Mouse (Mus musculus) heart, embryonic 16.5 days (tissue): ENCODE results near the gene Cacna1d. TPM values are rescaled to one million over a fixed set of nuclear protein-coding genes. Genes with fewer than 3 reads are reported as not detected.

Experiments
- ATAC-seq: fragments of 200-750 bp; cut with Nextera tagmentation; replicated peaks from 2 replicates; pipeline ENCODE4 v1.8.0; 2017; ENCODE audit warnings: moderate number of reproducible peaks; ENCODE audit not compliant: insufficient read depth, low FRiP score; ENCODE audit errors: extremely low read depth
- H3K27ac ChIP-seq: fragments of 300-500 bp; sonication (generic); 2 replicates; pipeline ENCODE4 v1.5.1; 2014; ENCODE audit warnings: mild to moderate bottlenecking, low read length, control low read depth, moderate library complexity
- H3K27me3 ChIP-seq: fragments of 300-500 bp; sonication (generic); 2 replicates; pipeline ENCODE4 v1.6.1; 2014; ENCODE audit warnings: low read length, mixed read lengths; ENCODE audit not compliant: control insufficient read depth, insufficient read depth
- H3K36me3 ChIP-seq: fragments of 300-500 bp; sonication (generic); 2 replicates; pipeline ENCODE4 v1.6.1; 2014; ENCODE audit not compliant: control insufficient read depth, insufficient read depth
- H3K4me1 ChIP-seq: fragments of 300-500 bp; sonication (generic); 2 replicates; pipeline ENCODE4 v1.6.1; 2014; ENCODE audit warnings: low read length, mixed read lengths; ENCODE audit not compliant: control insufficient read depth, insufficient read depth
- H3K4me2 ChIP-seq: fragments of 300-500 bp; sonication (generic); 2 replicates; pipeline ENCODE4 v1.6.1; 2014; ENCODE audit warnings: low read depth, mild to moderate bottlenecking, control low read depth, low read length
- H3K4me3 ChIP-seq: fragments of 300-500 bp; sonication (generic); 2 replicates; pipeline ENCODE4 v1.5.1; 2014; ENCODE audit warnings: mild to moderate bottlenecking, control low read depth, low read length
- H3K9ac ChIP-seq: fragments of 300-500 bp; sonication (generic); 2 replicates; pipeline ENCODE4 v1.6.1; 2014; ENCODE audit warnings: low read length, control low read depth
- H3K9me3 ChIP-seq: fragments of 300-500 bp; sonication (generic); replicated peaks from 2 replicates; pipeline ENCODE4 v1.6.1; 2016; ENCODE audit warnings: low read length; ENCODE audit not compliant: control insufficient read depth
- WGBS: fragments of 180-500 bp; shearing (Covaris S2); extraction: QIAGEN DNeasy Blood & Tissue Kit; methylation state at CpG from one replicate; pipeline ENCODE4 v1.1.7; 2014; 5-methylcytosine and 5-hydroxymethylcytosine counted together
- polyA plus RNA-seq: library from polyadenylated mRNA; unstranded; fragments of >200 nt; fragmentation: Nextera tagmentation; extraction: Ambion mirVana; gene quantifications from 2 replicates; pipeline ENCODE4 v1.2.1, GENCODE M21; 2015

Gene Cacna1d
- polyA plus RNA-seq, 1 experiment from 2014 or later: 4.9 TPM

- no peak for ATAC-seq
- H3K9me3 ChIP-seq: no peaks in the 10 kb centered on the region
- no peak overlapping the region for H3K9ac ChIP-seq
- H3K27ac ChIP-seq: no peak overlapping the region
- no peaks in the 10 kb centered on the region for H3K36me3 ChIP-seq
- no peaks in the 10 kb centered on the region for H3K4me1 ChIP-seq
- H3K27me3 ChIP-seq: no peaks in the 10 kb centered on the region
- no peak overlapping the region for H3K4me2 ChIP-seq
- no peak overlapping the region for H3K4me3 ChIP-seq
- WGBS: 88% methylated on average over 6 of the region's 6 CpGs
Observed at GRCm38 (mm10) chr14:30018846-30019245, 472.4 kb downstream of the Cacna1d start.

- no peak overlapping the region for H3K9ac ChIP-seq
- H3K4me3 ChIP-seq: no peak overlapping the region
- H3K27me3 ChIP-seq: no peaks in the 10 kb centered on the region
- WGBS: 91% methylated on average over 4 of the region's 4 CpGs
- H3K4me1 ChIP-seq: no peaks in the 10 kb centered on the region
- no peak overlapping the region for H3K4me2 ChIP-seq
- H3K36me3 ChIP-seq: no peaks in the 10 kb centered on the region
- ATAC-seq: no peak
- no peak overlapping the region for H3K27ac ChIP-seq
- H3K9me3 ChIP-seq: no peaks in the 10 kb centered on the region
Observed at GRCm38 (mm10) chr14:30018463-30018801, 472.8 kb downstream of the Cacna1d start.

- H3K27ac ChIP-seq: no peak overlapping the region
- WGBS: 84% methylated on average over 8 of the region's 8 CpGs
- H3K36me3 ChIP-seq: no peaks in the 10 kb centered on the region
- no peak overlapping the region for H3K9ac ChIP-seq
- no peak overlapping the region for H3K4me2 ChIP-seq
- H3K4me3 ChIP-seq: no peak overlapping the region
- no peak for ATAC-seq
- H3K27me3 ChIP-seq: no peaks in the 10 kb centered on the region
- no peaks in the 10 kb centered on the region for H3K4me1 ChIP-seq
- H3K9me3 ChIP-seq: no peaks in the 10 kb centered on the region
Observed at GRCm38 (mm10) chr14:30017794-30018462, 473.3 kb downstream of the Cacna1d start.

- no peak overlapping the region for H3K4me3 ChIP-seq
- 87% methylated on average over 5 of the region's 5 CpGs for WGBS
- no peaks in the 10 kb centered on the region for H3K27me3 ChIP-seq
- H3K27ac ChIP-seq: no peak overlapping the region
- no peaks in the 10 kb centered on the region for H3K9me3 ChIP-seq
- H3K9ac ChIP-seq: no peak overlapping the region
- no peak for ATAC-seq
- H3K4me2 ChIP-seq: no peak overlapping the region
- H3K36me3 ChIP-seq: no peaks in the 10 kb centered on the region
- H3K4me1 ChIP-seq: no peaks in the 10 kb centered on the region
Observed at GRCm38 (mm10) chr14:30016666-30017065, 474.6 kb downstream of the Cacna1d start.

- H3K27ac ChIP-seq: peak overlapping the region; percentile 43; the same call in 1 of the 2 replicates
- no peak for ATAC-seq
- 58% methylated on average over 1 of the region's 1 CpGs for WGBS
- H3K9ac ChIP-seq: 0 out of 2 replicates have a peak overlapping the region, but pooled peaks have one; percentile 17
- H3K4me1 ChIP-seq: 0 out of 2 replicates have a peak, but pooled peaks cover 3% of the 10 kb centered on the region
- H3K4me3 ChIP-seq: no peak overlapping the region
- peaks cover 3% of the 10 kb centered on the region; the same call in 1 of the 2 replicates for H3K27me3 ChIP-seq
- H3K4me2 ChIP-seq: peak overlapping the region; percentile 7; the same call in 1 of the 2 replicates
- H3K9me3 ChIP-seq: no peaks in the 10 kb centered on the region
- H3K36me3 ChIP-seq: no peaks in the 10 kb centered on the region
Observed at GRCm38 (mm10) chr14:30015008-30015407, 476.2 kb downstream of the Cacna1d start.

GRCm38 (mm10) chr14:30014487-30014886 is 476.8 kb downstream of the Cacna1d start:
- Histone ChIP-seq H3K27me3 (peaks cover 3% of the 10 kb centered on the region; the same call in 1 of the 2 replicates), H3K9me3 (no peaks in the 10 kb centered on the region), H3K4me1 (peaks cover 3% of the 10 kb centered on the region; the same call in 1 of the 2 replicates), H3K9ac (no peak overlapping the region; the same call in 1 of the 2 replicates), H3K4me3 (no peak overlapping the region), H3K4me2 (peak overlapping the region; percentile 7; the same call in 1 of the 2 replicates), H3K36me3 (no peaks in the 10 kb centered on the region), H3K27ac (peak overlapping the region; percentile 70; the same call in 1 of the 2 replicates)
- ATAC-seq: no peak
- 68% methylated on average over 10 of the region's 10 CpGs for WGBS

GRCm38 (mm10) chr14:30011886-30012560 is 479.2 kb downstream of the Cacna1d start:
- Histone ChIP-seq H3K9me3 (no peaks in the 10 kb centered on the region), H3K27me3 (peaks cover 20% of the 10 kb centered on the region), H3K36me3 (no peaks in the 10 kb centered on the region), H3K4me1 (peaks cover 10% of the 10 kb centered on the region), H3K27ac (no peak overlapping the region), H3K4me2 (no peak overlapping the region), H3K9ac (no peak overlapping the region), H3K4me3 (no peak overlapping the region)
- WGBS: 75% methylated on average over 10 of the region's 10 CpGs
- ATAC-seq: no peak

- H3K36me3 ChIP-seq: no peaks in the 10 kb centered on the region
- peak; percentile 11; the same call in 1 of the 2 replicates for ATAC-seq
Observed at GRCm38 (mm10) chr14:30009864-30010560, 481.2 kb downstream of the Cacna1d start.

More at GRCm38 (mm10) chr14:30009864-30010560, 481.2 kb downstream of the Cacna1d start:
- H3K4me1 ChIP-seq: peaks cover 10% of the 10 kb centered on the region
- H3K9ac ChIP-seq: no peak overlapping the region
- peaks cover 20% of the 10 kb centered on the region for H3K27me3 ChIP-seq
- 50% methylated on average over 10 of the region's 10 CpGs for WGBS
- no peak overlapping the region; the same call in 1 of the 2 replicates for H3K27ac ChIP-seq
- no peaks in the 10 kb centered on the region for H3K9me3 ChIP-seq
- H3K4me2 ChIP-seq: peak overlapping the region; percentile 31
- H3K4me3 ChIP-seq: no peak overlapping the region
